Comparison of ENCODE assay signal across 9 mouse cellular contexts in the genomic region with DNA sequence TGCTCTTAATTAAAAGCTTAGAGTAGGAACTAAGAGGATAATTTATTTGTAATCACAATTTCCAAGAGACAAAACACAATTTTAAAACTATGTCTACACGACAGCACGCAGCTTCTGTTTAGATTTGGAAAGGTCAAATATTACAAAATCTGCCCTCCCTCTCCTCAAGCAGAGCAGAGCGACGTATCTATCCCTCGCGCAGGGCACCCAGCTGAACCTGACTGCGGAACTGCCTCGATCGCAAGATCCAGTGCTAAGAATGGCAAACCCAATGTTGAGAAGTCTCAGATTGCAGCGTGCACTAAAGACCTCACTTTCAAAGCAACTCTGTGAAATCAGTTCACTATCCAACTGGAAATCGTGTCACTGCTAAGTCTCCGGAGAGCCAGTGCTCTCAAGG. TPM values are rescaled to one million over a fixed set of nuclear protein-coding genes. Genes with fewer than 3 reads are reported as not detected.
DNase-seq lines count a peak whose midpoint lies in the region; ATAC-seq lines count a peak whose summit lies in the region.
"Had no signal": no experiment of that assay in that cellular context is flagged by ENCODE, and none has a peak within 500 bp of the region (broad histone marks: within the 10 kb centered on the region; RNA-seq: fewer than 3 reads in every experiment).

No protein-coding gene starts in this region.

- H3K4me3 ChIP-seq in heart, embryonic 13.5 days: peak overlapping the region; percentile 82
- peak overlapping the region; percentile 98 for H3K4me3 ChIP-seq in embryonic facial prominence, embryonic 10.5 days
- peak overlapping the region; percentile 50 for H3K4me3 ChIP-seq in hindbrain, embryonic 14.5 days (replicated peaks; ENCODE audit: low read length)
- peak overlapping the region; percentile 95 for H3K4me3 ChIP-seq in midbrain, embryonic 14.5 days (replicated peaks; ENCODE audit: low read depth, low read length)

- H3K27ac ChIP-seq in heart, embryonic 13.5 days (replicated peaks): peak overlapping the region; percentile 94
- 0 out of 2 replicates have a peak overlapping the region, but pooled peaks have one; percentile 37 for H3K27ac ChIP-seq in embryonic facial prominence, embryonic 10.5 days (replicated peaks)
- no peak overlapping the region for H3K27ac ChIP-seq in hindbrain, embryonic 14.5 days
- H3K27ac ChIP-seq in midbrain, embryonic 14.5 days (replicated peaks; ENCODE audit: low read depth, low read length): no peak overlapping the region

- peaks cover 50% of the 10 kb centered on the region for H3K4me1 ChIP-seq in heart, embryonic 13.5 days
- peaks cover 41% of the 10 kb centered on the region for H3K4me1 ChIP-seq in embryonic facial prominence, embryonic 10.5 days
- peaks cover 26% of the 10 kb centered on the region for H3K4me1 ChIP-seq in hindbrain, embryonic 14.5 days (replicated peaks; ENCODE audit: control insufficient read depth, insufficient read depth, low read length)
- peaks cover 16% of the 10 kb centered on the region for H3K4me1 ChIP-seq in midbrain, embryonic 14.5 days (ENCODE audit: control insufficient read depth, insufficient read depth, low read length)

- no peak for DNase-seq in heart, postnatal 14 days
- DNase-seq in embryonic facial prominence, embryonic 10.5 days (ENCODE audit: low spot score): no peak
- DNase-seq in hindbrain, embryonic 14.5 days (ENCODE audit: low spot score): no peak
- no peak for DNase-seq in midbrain, embryonic 14.5 days
- DNase-seq in thymus, postnatal 10 days (ENCODE audit: low spot score in 2 of 2): no peak
- DNase-seq in gastrocnemius, postnatal 14 days: no peak
- no peak for DNase-seq in cerebellum, postnatal 36 days

- H3K9ac ChIP-seq in heart, embryonic 13.5 days: peak overlapping the region; percentile 94
- peak overlapping the region; percentile 69 for H3K9ac ChIP-seq in hindbrain, embryonic 14.5 days
- peak overlapping the region; percentile 85; the same call in 1 of the 2 replicates for H3K9ac ChIP-seq in midbrain, embryonic 14.5 days (replicated peaks; ENCODE audit: low read length)

- WGBS in heart, embryonic 13.5 days: 42% methylated on average over 12 of the region's 12 CpGs
- 81% methylated on average over 12 of the region's 12 CpGs for WGBS in embryonic facial prominence, embryonic 10.5 days
- WGBS in hindbrain, embryonic 14.5 days: 66% methylated on average over 12 of the region's 12 CpGs
- 75% methylated on average over 12 of the region's 12 CpGs for WGBS in midbrain, embryonic 14.5 days

- H3K27me3 ChIP-seq in heart, embryonic 13.5 days (replicated peaks): no peaks in the 10 kb centered on the region
- H3K27me3 ChIP-seq in embryonic facial prominence, embryonic 10.5 days (replicated peaks; ENCODE audit: low read depth, poor library complexity, severe bottlenecking): no peaks in the 10 kb centered on the region
- no peaks in the 10 kb centered on the region for H3K27me3 ChIP-seq in hindbrain, embryonic 14.5 days (ENCODE audit: control insufficient read depth, insufficient read depth, low read length)
- H3K27me3 ChIP-seq in midbrain, embryonic 14.5 days (ENCODE audit: control insufficient read depth, insufficient read depth, low read length): no peaks in the 10 kb centered on the region

- no peaks in the 10 kb centered on the region for H3K36me3 ChIP-seq in heart, embryonic 13.5 days
- no peaks in the 10 kb centered on the region for H3K36me3 ChIP-seq in embryonic facial prominence, embryonic 10.5 days (replicated peaks)
- no peaks in the 10 kb centered on the region for H3K36me3 ChIP-seq in hindbrain, embryonic 14.5 days (replicated peaks; ENCODE audit: control insufficient read depth, insufficient read depth)
- H3K36me3 ChIP-seq in midbrain, embryonic 14.5 days (ENCODE audit: control insufficient read depth, insufficient read depth, low read length): no peaks in the 10 kb centered on the region

- H3K9me3 ChIP-seq in heart, embryonic 13.5 days: no peaks in the 10 kb centered on the region
- no peaks in the 10 kb centered on the region for H3K9me3 ChIP-seq in embryonic facial prominence, embryonic 10.5 days
- no peaks in the 10 kb centered on the region for H3K9me3 ChIP-seq in hindbrain, embryonic 14.5 days (ENCODE audit: control insufficient read depth, low read length)
- H3K9me3 ChIP-seq in midbrain, embryonic 14.5 days (ENCODE audit: control insufficient read depth, low read length): no peaks in the 10 kb centered on the region

- intact Hi-C loops in heart, postnatal 14 days (cut with DNase I): no loop called here
- intact Hi-C loops in gastrocnemius, postnatal 14 days (cut with DNase I; ENCODE audit: low total_unique reads): no loop called here

- H3K4me2 ChIP-seq in heart, embryonic 13.5 days: peak overlapping the region; percentile 91
- peak overlapping the region; percentile 88 for H3K4me2 ChIP-seq in hindbrain, embryonic 14.5 days (replicated peaks)
- H3K4me2 ChIP-seq in midbrain, embryonic 14.5 days (ENCODE audit: low read length): peak overlapping the region; percentile 93

- no peak for ATAC-seq in heart, embryonic 13.5 days (ENCODE audit: extremely low read depth, insufficient number of reproducible peaks, low FRiP score, low TSS enrichment)
- no peak for ATAC-seq in hindbrain, embryonic 14.5 days (ENCODE audit: low FRiP score)
- no peak for ATAC-seq in midbrain, embryonic 14.5 days (ENCODE audit: low FRiP score, low TSS enrichment)

RNA-seq across cellular contexts. Expression of a gene that starts 2.0 kb away (rescaled TPM):
- polyA plus RNA-seq in heart, embryonic 13.5 days (2015; fragmentation: Nextera tagmentation; extraction: Ambion mirVana): 22.8 and 26.2 TPM in 2 replicates
- 10 to 100 TPM; 73.0 to 82.1 TPM for total RNA-seq in heart, postnatal 14 days (2021)
- 32.6 and 32.7 TPM in 2 replicates for polyA plus RNA-seq in embryonic facial prominence, embryonic 10.5 days (2016; fragmentation: Nextera tagmentation; extraction: Ambion mirVana)
- polyA plus RNA-seq in hindbrain, embryonic 14.5 days (2014; fragmentation: Nextera tagmentation; extraction: Ambion mirVana): 48.1 and 48.3 TPM in 2 replicates
- 47.8 and 54.6 TPM in 2 replicates for polyA plus RNA-seq in midbrain, embryonic 14.5 days (2014; fragmentation: Nextera tagmentation; extraction: Ambion mirVana)
- 10 to 100 TPM; 32.2 to 34.1 TPM for total RNA-seq in gastrocnemius, postnatal 14 days (2021)
- total RNA-seq: MEL had no signal

RNA-seq across cellular contexts. Expression of a gene that starts 31.1 kb away (rescaled TPM):
- polyA plus RNA-seq in heart, embryonic 13.5 days (2015; fragmentation: Nextera tagmentation; extraction: Ambion mirVana): 0.53 and 0.55 TPM in 2 replicates
- not detected for total RNA-seq in heart, postnatal 14 days (2021)
- polyA plus RNA-seq in embryonic facial prominence, embryonic 10.5 days (2016; fragmentation: Nextera tagmentation; extraction: Ambion mirVana): not detected in 2 replicates
- 0.72 and 1.3 TPM in 2 replicates for polyA plus RNA-seq in hindbrain, embryonic 14.5 days (2014; fragmentation: Nextera tagmentation; extraction: Ambion mirVana)
- 2.0 and 3.3 TPM in 2 replicates for polyA plus RNA-seq in midbrain, embryonic 14.5 days (2014; fragmentation: Nextera tagmentation; extraction: Ambion mirVana)
- not detected for total RNA-seq in gastrocnemius, postnatal 14 days (2021)
- total RNA-seq: MEL had no signal

RNA-seq across cellular contexts. Expression of a gene that starts 41.3 kb away (rescaled TPM):
- polyA plus RNA-seq in heart, embryonic 13.5 days (2015; fragmentation: Nextera tagmentation; extraction: Ambion mirVana): 10.2 and 10.8 TPM in 2 replicates
- 1 to 10 TPM; 4.1 to 5.5 TPM for total RNA-seq in heart, postnatal 14 days (2021)
- 5.7 and 7.0 TPM in 2 replicates for polyA plus RNA-seq in embryonic facial prominence, embryonic 10.5 days (2016; fragmentation: Nextera tagmentation; extraction: Ambion mirVana)
- 1.7 and 1.8 TPM in 2 replicates for polyA plus RNA-seq in hindbrain, embryonic 14.5 days (2014; fragmentation: Nextera tagmentation; extraction: Ambion mirVana)
- polyA plus RNA-seq in midbrain, embryonic 14.5 days (2014; fragmentation: Nextera tagmentation; extraction: Ambion mirVana): 1.6 and 2.1 TPM in 2 replicates
- total RNA-seq in gastrocnemius, postnatal 14 days (2021): 10 to 100 TPM; 12.8 to 23.8 TPM

Comparison
In these comparisons a context has a peak if more than half of its experiments do, and no peak if none do; other contexts are left out.
1. H3K27ac ChIP-seq: peak in heart, embryonic 13.5 days (single experiment) and embryonic facial prominence, embryonic 10.5 days (single experiment); none in hindbrain, embryonic 14.5 days (single experiment) and midbrain, embryonic 14.5 days (single experiment).
2. Peak in every context shown above with its lines, with median percentiles within 50 percentile points of each other: H3K4me2 ChIP-seq, H3K4me3 ChIP-seq and H3K9ac ChIP-seq.